Mouse (Mus musculus): ENCODE results near the gene Sdc1.

Sdc1 gene

DNA sequence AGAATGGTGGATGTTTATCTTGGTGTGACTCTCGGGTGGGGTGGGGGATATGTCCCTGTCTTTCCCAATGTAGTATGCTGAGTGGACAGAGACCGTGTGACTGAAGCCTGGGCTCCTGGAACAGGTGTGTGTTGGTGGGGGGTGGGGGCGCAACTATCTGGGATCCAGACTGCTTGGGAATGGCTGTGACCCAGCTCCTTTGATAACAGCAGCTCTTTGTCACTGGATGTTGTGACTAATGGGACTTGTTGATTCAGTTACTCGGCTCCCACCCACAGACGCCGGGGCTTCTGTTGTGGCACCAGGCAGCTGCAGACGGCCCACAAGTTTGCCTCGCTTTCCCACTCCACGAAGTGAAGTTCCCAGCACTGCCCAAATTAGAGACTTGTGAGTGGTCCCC lies 13.1 kb downstream of the Sdc1 start:
- no peak for DNase-seq

DNA sequence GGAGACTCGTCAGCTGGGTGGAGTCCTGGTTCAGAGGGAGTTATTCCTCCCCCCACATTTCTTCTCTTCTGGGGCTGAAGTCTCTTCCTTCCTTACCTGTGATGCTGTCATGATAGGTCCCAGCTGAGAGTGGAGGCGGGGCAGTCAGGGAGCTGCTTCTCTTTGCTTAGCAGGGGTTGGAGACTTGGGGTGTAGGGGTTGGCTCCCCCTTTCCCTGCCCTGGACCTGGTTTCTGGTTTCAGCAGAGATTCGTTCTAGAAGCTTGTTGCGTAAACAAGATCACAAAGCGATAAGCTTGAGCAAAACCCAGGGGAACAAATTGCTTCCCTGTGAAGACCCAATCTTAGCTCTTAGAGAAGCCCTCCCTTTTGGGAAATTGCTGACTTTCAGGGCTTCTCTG lies 15.4 kb downstream of the Sdc1 start:
- no peak for DNase-seq

DNA sequence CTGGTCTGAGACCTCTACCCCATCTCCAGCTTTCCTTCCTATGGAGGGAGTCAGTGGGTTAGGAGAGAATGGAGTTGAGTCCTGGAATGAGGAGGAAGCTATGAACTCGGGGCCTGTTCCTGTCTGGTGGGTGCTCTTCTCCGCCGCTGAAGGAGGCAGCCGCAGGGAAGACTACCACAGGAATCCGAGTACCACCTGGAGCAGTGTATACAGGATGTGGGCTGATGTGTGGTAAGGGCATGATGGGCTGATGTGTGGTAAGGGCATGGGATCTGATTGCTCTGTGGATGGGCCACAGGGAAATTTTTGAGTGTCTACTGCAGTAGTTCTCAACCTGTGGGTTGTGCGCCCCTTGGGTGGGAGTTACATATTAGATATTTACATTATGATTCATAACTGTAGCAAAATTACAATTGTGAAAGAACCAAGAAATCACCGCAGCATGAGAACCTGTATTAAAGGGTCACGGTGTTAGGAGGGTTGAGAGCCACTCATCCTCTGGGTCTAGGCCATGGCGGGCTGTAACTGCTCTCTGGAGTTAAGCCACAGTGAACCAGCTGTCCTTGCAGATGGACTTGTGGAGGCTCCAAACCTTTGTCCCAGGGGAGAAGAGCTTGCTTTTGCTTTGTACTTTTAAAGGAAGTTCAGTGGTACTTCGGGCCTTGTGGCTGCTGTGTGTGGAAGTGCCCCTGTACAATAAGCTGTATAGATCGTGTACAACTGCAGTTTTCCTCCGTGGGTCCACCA lies 16.0 kb downstream of the Sdc1 start:
- no peak for DNase-seq

DNA sequence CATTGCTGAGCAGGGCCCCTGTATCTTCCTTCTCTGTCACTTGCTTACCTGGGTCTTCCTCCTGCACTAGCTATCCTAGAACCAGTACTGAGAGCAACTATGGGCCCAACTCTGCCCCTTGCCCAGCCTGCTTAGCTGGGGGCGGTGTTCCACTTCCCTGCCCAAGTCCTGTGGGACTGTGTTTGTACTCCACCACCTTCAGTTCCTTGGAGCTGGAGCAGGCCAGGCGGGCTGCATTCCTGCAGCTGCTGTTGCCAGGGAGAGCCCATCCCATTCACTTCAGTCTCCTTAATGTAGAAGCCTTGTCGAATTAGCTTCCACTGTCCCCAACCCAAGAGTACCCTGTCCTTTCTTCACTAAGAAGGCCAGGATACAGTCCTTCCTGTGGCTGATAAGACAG lies 17.3 kb downstream of the Sdc1 start:
- no peak for DNase-seq

DNA sequence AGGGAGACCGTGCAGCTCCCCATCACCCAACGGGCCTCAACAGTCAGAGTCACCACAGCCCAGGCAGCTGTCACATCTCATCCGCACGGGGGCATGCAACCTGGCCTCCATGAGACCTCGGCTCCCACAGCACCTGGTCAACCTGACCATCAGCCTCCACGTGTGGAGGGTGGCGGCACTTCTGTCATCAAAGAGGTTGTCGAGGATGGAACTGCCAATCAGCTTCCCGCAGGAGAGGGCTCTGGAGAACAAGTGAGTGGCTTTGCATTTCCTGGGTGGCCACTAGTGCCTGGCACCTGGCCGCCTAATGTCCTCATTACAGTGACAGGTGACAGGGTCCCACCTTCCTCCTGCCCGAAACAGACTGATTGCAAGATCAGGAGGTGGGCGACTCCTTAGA lies 19.5 kb downstream of the Sdc1 start:
- DNase-seq: no peak

DNA sequence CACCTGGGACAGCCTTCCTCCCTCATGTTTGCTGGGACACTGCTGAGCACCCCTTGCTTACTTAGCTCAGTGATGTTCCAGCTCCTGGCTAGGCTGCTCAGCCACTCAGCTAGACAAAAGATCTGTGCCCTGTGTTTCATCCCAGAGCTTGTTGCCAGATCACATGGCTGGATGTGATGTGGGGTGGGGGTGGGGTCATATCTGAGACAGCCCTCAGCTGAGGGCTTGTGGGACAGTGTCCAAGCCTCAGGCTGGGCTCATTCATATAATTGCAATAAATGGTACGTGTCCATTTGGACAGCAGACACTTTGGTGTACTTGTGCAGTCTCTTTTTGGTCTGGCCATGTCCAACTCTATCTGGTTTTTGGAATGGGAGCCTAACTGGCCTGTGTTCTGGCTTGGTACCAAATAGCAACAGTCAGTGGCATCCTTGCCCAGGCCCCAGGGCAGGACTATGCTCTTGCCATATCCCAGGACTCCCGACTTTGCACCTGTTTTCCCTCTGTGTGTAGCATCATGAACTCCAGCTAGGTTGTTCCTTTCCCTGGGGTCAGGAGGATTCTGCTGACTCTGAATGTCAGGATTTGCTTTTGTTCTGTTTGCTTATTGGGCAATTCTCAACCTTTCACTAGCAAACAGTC lies 22.4 kb downstream of the Sdc1 start:
- DNase-seq: no peak

DNA sequence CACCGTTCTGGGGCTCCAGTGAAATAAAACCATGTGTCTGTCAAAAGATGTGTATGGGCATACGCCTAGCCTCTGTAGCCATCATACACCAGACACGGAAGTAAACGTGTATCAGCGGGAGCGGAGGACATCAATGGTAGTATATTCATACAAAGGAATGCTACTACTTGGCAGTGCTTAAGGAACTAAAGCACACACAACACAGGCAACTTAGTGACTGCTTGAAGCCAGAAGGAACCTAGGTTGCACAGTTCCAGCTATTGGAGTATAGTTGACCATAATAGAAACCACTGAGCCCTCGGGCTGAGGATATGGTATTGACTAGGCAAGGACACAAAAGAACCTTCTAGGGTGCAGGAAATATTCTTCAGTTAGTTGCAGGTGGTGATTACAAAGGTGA lies 26.8 kb downstream of the Sdc1 start:
- no peak for DNase-seq

DNA sequence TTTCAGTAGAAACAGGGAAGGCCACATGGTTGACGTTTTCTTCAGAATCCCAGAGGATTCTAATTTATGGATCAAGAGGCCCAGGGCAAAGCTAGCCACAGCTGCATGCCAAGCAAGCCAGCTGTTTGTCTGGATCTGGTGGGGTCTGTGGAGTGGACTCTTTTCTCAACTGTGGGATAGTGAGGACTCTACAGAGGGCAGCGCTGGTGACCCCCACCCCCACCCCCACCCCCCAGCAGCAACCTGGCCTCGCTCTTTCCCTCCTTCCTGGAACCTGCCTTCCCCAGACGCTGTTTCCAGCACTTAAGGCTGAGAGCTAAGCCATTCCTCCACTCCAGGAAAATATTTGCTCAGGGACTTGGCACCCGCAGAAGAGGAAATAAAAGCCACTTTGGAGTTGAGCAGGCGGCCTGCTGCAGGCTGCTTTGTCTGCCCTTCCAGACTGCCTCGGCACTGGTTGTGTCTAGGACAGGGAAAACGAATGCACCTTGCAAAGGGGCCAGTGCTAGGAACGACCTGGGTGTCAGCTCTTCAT lies 27.4 kb downstream of the Sdc1 start:
- no peak for DNase-seq

DNA sequence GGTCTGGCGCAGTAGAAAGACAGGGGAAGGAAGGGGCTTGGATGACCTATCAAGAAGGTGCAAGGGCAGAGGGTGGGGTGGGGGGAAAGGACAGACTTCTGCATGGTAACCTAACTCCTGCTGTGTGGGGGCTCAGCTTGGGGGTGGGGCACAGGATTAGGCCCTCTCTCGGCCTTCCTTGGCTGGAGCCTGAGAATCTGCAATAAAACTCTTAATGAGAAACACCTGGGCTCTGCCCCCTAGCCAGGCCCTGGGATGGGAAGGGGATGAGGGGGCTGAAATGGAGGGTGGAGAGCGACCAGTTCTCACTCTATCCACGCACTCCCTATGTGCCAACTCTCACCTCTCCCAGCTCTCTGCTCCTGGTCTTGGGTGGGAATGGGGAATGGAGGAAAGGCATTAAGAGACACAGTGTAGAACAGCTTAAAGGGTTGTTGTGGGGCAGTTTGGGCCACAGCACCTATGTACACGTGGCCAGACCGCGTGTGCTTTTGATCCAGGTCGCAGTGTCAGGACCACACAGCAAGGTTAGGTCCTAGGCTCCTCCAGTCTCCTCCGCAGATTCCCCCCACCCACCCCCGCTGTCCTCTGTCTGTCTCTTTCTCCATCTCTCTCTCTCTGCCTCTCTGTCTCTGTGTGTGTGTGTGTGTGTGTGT lies 32.4 kb downstream of the Sdc1 start:
- no peak for DNase-seq

DNA sequence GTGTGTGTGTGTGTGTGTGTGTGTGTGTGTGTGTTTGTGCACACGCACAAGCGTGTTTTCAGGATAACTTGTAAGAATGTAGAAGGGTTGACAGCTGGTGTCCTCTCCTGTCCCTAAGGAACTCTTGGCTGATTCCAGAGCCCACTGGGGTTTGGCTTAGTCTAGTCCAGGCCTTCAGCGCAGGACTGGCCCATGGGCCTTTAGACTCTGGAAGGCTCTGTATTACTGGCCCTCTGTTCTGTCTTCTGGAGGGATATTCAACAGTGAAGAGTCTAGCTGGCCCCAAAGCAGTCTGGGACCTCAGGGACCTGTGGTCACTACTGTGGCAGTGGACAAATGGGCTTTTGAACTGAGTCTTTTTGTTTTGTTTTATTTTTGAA lies 32.9 kb downstream of the Sdc1 start:
- DNase-seq: no peak

DNA sequence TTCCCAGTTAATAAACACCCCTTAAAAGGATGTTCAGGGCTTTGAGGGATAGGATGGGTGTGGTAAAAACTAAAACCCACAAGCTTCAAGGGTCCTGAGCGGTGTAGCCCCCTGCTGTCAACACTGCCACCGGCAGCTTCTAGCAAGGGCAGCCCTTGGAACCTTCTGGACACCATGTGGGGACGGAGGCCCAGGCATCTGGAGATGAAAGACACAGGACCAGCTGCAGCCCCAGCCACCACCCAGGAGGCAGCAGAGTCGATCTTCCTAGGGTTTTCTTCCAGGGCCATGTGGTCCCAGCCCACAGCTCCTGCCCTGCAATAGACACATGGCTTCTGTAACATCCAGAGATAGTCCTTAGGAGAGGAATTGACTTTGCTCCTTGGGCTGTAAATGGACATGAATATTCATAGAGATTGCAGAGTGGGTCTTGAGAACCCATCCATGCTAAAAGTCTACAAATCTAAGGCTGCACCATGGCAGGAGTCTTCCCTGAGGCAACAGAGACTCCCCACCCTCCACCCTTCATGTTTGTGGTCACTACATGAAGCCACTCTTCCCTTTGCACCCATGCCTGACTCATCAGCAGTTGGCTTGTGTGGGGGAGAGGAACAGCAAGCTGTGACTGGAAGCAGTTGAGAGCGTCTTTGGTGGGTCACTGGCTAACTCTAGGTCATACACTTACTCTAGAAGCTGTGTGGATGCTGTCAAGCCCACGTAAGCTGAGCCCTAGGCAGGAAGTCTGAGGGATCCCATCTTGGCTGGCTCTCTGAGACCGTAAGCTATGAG lies 34.0 kb downstream of the Sdc1 start:
- DNase-seq: no peak

DNA sequence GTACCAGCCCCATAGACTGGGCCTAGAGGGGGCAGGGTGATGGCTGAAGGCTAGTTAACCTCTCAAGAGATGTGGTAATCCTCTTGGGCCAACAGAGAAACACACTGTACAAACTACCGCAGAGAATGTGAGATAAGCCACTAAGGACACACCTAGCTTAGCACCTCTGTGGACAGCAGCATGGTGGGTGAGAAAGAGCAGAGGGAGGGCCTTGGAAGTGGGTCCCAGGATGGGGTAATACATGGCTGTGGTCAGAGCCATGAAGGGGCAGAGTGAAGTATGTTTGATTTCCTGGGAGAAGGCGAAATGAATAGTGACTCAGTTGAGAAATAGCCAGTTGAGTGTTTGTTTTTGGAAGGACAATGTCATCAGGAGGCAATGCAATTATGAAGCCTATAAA lies 38.0 kb downstream of the Sdc1 start:
- no peak for DNase-seq

DNA sequence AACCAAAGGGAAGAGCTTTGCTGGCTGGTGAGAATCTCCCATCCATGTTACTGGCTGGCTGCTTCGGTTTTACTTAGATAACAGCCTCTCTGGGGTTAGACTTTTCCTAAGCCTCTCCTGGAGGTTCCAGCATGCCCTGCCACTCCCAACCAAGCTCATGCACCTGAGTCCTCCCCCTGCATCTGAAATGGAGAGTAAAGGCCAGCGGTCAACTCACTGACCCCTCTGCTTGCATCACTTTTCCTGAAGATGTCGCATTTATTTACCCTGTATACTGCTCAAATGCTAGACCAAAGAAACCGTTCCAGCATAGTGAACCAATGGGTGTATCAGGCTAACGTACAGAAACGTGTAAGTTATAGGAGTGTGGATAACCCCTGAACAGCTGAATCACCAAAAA lies 38.5 kb downstream of the Sdc1 start:
- DNase-seq: no peak

DNA sequence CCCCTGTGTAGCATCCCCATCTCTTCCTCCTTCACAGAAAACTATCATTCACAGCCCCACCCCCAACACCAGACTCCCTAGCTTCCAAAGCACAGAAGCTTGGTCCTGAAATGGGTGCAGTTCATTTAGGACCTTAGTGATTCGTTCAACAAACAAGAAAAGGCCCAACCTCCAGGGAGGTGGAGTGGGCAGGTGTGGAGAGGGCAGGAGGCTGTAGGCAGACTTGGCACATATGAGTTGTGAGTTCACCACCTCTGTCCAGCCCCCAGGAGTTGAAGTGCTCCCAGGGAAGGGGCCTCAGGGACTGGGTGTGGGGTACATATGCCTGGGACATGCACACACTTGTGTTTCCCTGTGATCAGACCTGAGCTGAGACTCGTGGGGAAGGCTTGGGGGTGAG lies 39.8 kb downstream of the Sdc1 start:
- DNase-seq: no peak

DNA sequence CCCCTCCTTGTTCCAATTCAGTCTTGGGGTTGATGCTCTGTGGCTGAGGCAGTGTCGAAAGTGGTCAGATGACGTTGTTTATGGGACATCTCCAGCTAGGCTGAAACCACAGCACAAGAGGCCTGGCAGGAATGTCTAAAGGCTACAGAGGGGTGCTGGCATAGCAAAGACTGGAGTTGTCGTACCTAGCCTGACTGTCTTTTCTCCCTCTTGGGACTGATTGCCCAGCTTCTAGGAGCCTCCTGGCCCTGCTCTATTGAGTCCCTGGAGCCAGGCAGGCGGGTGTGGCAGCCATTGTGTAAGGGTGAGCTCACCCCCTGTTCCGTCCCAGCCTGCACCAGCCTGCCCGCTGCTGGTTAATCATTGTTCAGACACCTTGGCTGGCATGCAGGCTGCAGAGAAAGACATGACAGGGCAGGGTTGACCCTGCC lies 40.3 kb downstream of the Sdc1 start:
- DNase-seq: peak; percentile 88 to 91

DNA sequence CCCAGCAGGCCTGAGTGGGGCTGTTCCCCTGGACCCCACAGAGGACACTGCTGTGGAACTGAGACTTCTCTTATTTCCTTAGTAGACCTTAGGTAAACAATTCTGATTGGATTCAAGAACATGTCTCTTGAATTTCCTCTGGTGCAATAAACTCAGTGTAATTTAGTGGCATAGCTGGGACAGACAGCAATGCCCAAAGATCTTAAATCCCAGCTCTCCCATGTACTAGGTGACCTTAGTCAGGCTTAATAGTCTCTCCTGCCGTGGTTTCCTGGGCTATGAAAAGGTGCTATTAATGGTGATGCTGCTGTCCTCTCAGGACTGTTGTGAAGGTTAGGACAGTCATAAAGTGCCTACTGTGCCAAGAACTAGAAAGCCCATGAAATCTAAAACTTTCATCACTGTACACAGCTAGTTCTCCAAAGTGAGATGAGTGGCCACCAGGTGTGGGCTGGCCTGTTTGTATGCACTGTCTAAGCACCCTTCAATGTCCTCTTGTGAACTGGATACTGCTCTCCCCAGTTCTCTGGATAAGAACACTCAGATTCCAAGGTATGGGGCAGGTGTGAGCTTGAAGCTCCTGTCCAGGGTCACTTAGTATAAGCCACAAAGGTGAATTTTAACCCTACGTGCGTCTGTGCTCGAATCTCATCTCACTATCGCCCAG lies 40.9 kb downstream of the Sdc1 start:
- no peak for DNase-seq

DNA sequence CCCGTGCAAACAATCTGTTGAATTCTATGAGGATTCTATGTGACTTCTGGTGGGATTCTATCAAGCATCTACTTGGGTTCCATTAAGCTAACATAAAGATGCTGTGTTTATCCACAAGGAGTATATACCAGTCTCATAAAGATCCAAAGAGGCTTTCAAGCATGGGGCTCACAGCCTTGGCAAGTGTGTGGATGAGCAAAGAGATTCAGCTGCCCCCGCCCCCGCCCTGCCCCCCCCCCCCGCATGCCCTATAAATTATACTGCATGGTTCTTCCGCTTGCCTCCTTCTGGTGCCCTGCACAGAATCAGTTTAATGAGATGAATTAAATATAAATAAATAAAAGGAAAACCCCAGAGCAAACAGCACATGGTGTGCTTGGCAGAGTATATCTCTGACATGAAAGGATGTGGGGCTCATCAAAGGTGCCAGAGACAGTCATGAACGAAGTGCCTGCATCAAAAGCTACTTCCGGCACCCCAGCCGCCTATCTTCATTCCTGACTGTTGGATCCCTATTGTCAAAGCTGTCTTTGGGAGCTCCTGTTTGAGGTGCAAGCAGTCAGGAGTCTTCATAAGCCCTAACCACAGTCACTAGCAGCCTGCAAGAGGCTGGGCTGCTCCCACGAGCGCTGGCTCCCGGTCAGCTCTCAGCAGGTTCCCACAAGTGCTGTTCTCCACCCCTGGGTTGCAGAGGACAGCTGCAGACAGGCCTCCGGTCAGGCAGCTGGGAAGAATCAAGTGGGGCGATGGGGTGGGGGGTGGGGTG lies 46.5 kb downstream of the Sdc1 start:
- no peak for DNase-seq

DNA sequence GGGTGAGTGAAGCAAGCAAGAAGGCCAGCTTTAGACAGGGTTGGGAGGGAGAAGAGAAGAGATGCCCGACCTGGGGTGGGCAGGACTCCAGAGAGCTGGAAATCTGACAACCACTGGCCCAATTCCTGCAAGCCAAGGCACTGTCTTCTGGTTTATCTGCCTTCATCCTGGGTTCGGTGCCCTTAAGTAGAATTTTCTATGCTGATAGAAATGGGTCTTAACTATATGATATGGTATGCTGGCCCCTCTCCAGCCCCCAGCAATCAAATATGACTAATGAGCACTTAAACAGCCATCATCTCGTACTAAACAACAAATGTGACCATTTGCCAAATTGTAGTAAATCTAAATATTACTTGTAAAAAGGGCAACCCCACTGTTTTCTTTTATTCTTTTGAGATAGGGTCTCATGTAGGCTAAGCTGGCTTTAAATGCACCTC lies 47.1 kb downstream of the Sdc1 start:
- no peak for DNase-seq

DNA sequence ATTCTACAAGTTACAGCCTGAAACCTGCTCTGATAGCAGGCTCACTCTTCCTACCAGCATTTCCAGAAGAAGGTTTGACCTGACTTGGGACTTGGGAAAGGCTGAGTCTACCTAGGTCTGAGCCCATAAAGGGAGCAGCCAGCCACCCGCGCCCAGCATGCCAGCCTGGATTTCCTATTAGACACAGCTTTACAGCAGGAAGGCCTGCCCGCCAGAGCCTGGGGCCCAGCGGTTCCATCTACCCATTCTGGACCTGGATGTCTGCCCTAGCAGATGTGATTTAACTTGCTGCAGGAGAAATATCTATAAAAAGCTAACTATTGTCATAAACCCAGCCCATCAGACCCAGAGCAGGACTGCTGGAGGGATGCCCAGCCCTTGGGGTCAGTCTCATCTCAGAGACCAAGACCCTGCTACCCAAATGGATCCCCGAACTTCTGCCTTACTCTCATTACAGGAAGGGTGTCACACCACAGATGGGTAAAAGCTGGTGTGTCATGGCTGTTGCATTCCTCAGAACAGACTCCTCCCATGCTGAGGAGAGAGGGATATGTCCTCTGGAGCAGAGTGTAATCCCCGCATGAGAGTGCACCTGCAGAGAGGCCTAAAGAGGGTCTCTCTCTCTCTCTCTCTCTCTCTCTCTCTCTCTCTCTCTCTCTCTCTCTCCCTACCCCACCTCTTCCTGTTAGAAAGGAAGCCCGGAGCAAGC lies 54.0 kb downstream of the Sdc1 start:
- DNase-seq: no peak

DNA sequence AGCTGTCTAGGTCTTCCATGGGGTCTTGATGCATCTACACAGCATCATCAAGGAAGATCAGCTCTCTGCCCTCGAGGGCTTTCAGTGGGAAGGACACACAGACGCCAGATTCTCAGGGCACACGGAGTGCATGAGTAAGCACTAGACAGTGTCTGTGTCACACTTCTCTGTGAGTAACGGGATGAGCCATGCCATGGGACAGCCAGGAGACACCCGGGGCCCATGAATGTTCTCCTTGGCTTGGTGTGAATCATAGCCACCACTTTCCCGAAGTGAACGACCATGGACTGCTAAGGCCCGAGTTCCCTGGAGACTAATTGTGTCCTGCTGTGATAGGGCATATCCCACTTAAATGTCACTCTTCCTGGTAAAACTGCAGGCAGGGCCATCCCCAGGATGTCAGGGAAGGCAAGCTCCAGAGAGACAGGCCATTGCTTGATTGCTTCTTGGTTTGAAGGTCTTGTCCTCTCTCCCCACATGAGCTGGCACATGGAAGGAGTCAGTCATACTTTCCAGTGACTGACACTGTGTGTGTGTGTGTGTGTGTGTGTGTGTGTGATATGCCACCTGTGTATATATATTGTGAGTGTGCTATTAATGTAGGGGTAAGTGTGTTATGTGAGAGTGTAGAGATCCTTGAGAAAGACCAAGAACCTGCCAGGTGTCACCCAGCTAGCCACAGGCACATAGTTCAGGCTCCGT lies 56.0 kb downstream of the Sdc1 start:
- DNase-seq: no peak
